Mouse (Mus musculus) ES-E14 (cell line): Measurements from ENCODE around the gene Map3k1. TPM values are rescaled to one million over a fixed set of nuclear protein-coding genes. Genes with fewer than 3 reads are reported as not detected.

ENCODE experiments used
- DNase-seq: peaks from one replicate; pipeline ENCODE4 v3.0.0-alpha.2; 2013; ENCODE audit warnings: low read depth, low spot score
- H3K27ac ChIP-seq: 2 replicates; pipeline ENCODE4 v1.5.1; 2012; ENCODE audit warnings: low read depth, mild to moderate bottlenecking, low read length, moderate library complexity, mixed read lengths; ENCODE audit not compliant: poor library complexity, insufficient read depth, severe bottlenecking
- H3K36me3 ChIP-seq: 2 replicates; pipeline ENCODE4 v1.6.1; 2012; ENCODE audit warnings: mild to moderate bottlenecking, low read length, moderate library complexity, mixed read lengths; ENCODE audit not compliant: control insufficient read depth, poor library complexity, insufficient read depth, severe bottlenecking
- H3K4me1 ChIP-seq, 2 experiments: fragments of 150-350 bp in 1 of 2; sonication (generic) in 1 of 2; 2 replicates each; pipeline ENCODE4 v1.6.1; 2012; ENCODE audit warnings: low read length in 2 of 2, mild to moderate bottlenecking in 1 of 2, mixed read lengths in 1 of 2; ENCODE audit not compliant: control insufficient read depth in 2 of 2, insufficient read depth in 2 of 2, poor library complexity in 1 of 2
- H3K4me3 ChIP-seq, 2 experiments: fragments of 150-350 bp in 1 of 2; sonication (generic) in 1 of 2; 2 replicates each; pipeline ENCODE4 v1.5.1; 2012; ENCODE audit warnings: low read length in 2 of 2, low read depth in 1 of 2, mild to moderate bottlenecking in 1 of 2, mixed read lengths in 1 of 2; ENCODE audit not compliant: insufficient read depth in 1 of 2, poor library complexity in 1 of 2, severe bottlenecking in 1 of 2
- H3K9ac ChIP-seq: 2 replicates; pipeline ENCODE4 v1.6.1; 2012; ENCODE audit warnings: low read depth, mild to moderate bottlenecking, low read length, mixed read lengths; ENCODE audit not compliant: poor library complexity, insufficient read depth, severe bottlenecking
- H3K9me3 ChIP-seq: fragments of 150-350 bp; sonication (generic); 2 replicates; pipeline ENCODE4 v1.6.1; 2012; ENCODE audit warnings: low read depth, mild to moderate bottlenecking, low read length; ENCODE audit not compliant: control insufficient read depth, insufficient read depth
- CHD2 ChIP-seq: IDR thresholded peaks from 2 replicates; pipeline ENCODE4 v1.6.1; 2014; ENCODE audit warnings: mild to moderate bottlenecking, low read depth, low read length, inconsistent platforms
- HCFC1 ChIP-seq: IDR thresholded peaks from 2 replicates; pipeline ENCODE4 v1.6.1; 2012; ENCODE audit warnings: low read length, inconsistent platforms, borderline replicate concordance; ENCODE audit not compliant: insufficient read depth
- MAFK ChIP-seq: IDR thresholded peaks from 2 replicates; pipeline ENCODE4 v1.6.1; 2014; ENCODE audit warnings: mild to moderate bottlenecking, low read depth, low read length, inconsistent platforms; ENCODE audit not compliant: insufficient read depth
- ZC3H11A ChIP-seq: IDR thresholded peaks from 2 replicates; pipeline ENCODE4 v1.6.1; 2012; ENCODE audit warnings: low read depth, mild to moderate bottlenecking, inconsistent platforms, low read length, borderline replicate concordance
- ZNF384 ChIP-seq: IDR thresholded peaks from 2 replicates; pipeline ENCODE4 v1.6.1; 2012; ENCODE audit warnings: low read depth, low read length, inconsistent platforms
- in situ Hi-C, 2 experiments: fragments of 600-800 bp; cut with MboI; formaldehyde crosslinking; loops; one replicate each; pipeline ENCODE4 v1.15.1; 2025; ENCODE audit warnings: low sequenced_read_pairs in 2 of 2, inconsistent platforms in 1 of 2; ENCODE audit not compliant: unreplicated experiment in 2 of 2
- total RNA-seq: library from RNA; depleted of rRNA; stranded (reverse); fragments of 300-350 nt; gene quantifications from 2 replicates; pipeline ENCODE4 v1.2.3, GENCODE M21; 2012; rRNA removed

Map3k1 gene
- 17.1 and 19.2 TPM in 2 replicates for total RNA-seq

DNA sequence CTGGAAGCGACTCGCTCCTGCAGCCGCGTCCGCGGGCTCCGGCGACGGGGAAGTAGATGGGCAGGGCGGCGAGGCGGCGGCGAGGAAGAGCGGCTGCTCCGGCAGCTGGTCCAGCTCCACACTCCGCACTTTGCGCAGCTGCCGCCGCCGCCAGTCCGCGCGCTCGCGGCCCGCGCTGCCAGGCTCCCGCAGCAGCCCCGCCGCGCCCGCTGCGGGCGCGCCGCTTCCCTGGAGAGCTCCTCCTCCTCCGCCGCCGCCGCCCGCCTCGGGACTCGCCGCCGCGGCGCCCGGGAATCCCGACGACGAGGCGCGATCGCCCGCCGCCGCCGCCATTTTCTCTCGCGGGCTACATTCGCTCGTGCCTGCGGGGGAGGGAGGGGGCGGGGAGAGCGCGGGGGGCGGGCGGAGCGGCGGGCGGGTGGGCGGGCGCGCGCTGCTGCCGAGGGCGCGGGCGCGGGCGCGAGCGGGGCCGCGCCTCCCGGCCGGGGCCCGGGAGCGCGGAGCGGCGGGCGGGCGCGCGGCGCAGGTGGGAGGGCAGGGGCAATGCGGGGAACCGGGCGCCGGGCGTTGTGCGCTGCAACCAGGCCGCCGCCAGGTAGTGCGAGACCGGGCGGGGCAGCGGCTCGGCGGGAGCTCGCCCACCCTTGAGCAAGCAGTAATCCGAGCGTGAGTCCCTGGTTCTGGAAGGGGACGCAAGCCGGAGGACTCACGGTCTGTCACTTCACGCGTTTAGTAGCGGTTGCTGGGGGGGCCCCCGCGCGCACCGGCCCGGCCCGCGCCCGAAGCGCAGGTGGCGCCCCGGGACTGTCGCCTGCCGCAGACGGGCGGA lies at the start of gene Map3k1:
TSS of gene Map3k1 (minus strand) at position 357 of the 829 bp plus-strand sequence.
- Histone ChIP-seq H3K4me1 (peaks cover 3 to 7% of the 10 kb centered on the region in 2 experiments), H3K4me3 (peak within 1 kb of the TSS; percentile 90 to 95), H3K36me3 (no peaks in the 10 kb centered on the region), H3K9me3 (no peaks in the 10 kb centered on the region), H3K9ac (peak within 1 kb of the TSS; percentile 89), H3K27ac (peak within 1 kb of the TSS; percentile 74)
- no peak for DNase-seq
- TF ChIP-seq MAFK = no peak
- no peak for TF ChIP-seq ZNF384
- no peak for TF ChIP-seq HCFC1
- no peak for TF ChIP-seq CHD2
- TF ChIP-seq ZC3H11A = no peak
- in situ Hi-C loops = no loop called here

DNA sequence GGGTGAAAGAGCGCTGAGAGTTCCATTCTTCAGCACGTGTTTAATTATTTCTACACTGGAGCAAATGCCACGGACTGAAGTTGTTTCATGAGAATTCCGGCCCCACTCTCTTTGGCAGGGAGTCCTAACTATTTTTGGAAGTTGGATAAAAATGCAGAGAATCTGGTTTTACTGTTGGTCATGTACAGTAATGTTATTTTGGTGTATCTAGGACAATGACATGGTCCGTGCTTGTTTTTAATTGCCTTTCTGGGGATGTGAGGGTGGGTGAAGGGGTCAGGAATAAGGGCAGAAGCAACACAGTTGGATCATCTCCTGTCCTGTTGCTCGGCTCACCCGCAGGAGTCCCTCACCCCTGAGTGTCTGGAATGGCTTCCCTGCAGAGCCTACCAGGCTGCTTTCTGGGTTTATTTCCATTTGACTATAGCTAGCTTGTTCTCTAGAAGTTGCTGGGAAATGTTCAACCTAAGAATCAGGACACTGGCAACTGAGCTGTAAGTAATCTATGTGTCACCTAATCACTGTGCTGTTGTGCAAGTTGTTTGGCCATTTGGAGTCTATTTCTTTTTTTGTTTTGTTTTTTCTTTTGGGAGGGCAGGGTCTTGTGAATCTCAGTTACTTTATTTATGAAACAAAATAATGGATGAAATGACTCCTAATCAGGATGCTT lies 48.1 kb upstream of the Map3k1 start:
- no peak for DNase-seq
- in situ Hi-C loops = no loop called here
- Histone ChIP-seq H3K4me3 (no peak overlapping the region), H3K36me3 (no peaks in the 10 kb centered on the region), H3K4me1 (no peaks in the 10 kb centered on the region), H3K9me3 (no peaks in the 10 kb centered on the region), H3K9ac (no peak overlapping the region), H3K27ac (no peak overlapping the region)
- no peak for TF ChIP-seq ZC3H11A
- TF ChIP-seq CHD2 = no peak
- no peak for TF ChIP-seq HCFC1

DNA sequence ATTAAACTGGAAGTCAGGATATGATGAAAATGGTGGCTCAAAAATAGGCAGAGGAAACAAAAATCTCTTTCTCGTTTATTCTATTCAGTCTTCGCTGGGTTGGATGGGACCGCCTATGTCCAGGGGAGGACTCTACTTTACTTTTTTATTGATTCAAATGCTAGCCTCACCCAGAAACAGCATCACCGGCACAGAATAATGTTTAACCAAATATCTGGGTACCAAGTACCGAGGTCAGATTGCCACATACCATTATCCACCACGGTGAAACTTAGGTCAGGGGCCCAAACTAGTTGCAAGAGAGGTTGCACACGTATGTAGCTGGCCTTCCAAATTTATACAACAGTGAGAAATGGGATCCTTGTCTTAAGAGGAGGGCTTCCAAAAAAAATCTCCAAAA lies 47.4 kb upstream of the Map3k1 start:
- Histone ChIP-seq H3K27ac (no peak overlapping the region), H3K4me1 (no peaks in the 10 kb centered on the region), H3K9ac (no peak overlapping the region), H3K36me3 (no peaks in the 10 kb centered on the region), H3K9me3 (no peaks in the 10 kb centered on the region), H3K4me3 (no peak overlapping the region)
- in situ Hi-C loops = no loop called here
- DNase-seq = no peak
- no peak for TF ChIP-seq MAFK
- no peak for TF ChIP-seq CHD2
- no peak for TF ChIP-seq HCFC1
- no peak for TF ChIP-seq ZC3H11A
- no peak for TF ChIP-seq ZNF384

DNA sequence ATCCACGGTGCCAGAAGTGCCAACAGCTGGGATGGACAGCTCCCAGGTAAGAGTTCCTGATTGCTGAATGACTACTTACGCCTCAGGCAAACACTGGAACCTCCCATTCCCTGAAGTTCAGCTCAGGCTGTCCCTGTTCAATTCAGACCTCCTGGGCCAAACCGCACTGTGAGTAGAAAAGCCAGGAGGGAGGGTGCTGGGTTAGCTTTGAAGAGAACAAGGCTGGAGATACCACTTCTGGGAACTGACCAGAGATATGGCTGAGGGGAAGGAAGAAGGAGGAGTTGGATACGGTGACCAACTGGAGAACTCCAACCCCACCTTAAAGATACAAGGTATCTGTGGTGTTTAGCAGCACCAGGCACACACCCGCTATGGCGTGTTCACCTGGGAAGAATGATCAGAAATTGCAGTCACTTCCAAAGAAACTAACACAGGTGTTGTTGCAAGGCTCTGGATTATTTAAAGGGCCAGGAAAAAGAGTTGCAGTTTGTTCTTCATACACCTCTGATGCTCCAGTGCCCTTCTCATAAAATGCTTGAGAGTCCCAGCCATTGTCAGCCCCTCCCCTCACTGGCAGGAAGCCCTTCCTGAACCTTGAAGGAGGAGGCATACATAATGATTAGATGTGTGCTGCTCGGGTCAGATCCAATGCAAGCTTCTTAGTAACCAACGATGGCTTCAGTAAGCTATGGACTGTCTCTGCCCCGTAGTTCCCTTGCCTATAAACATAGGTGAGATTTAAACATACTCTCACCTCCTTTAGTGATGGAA lies 43.8 kb upstream of the Map3k1 start:
- Histone ChIP-seq H3K4me3 (no peak overlapping the region), H3K4me1 (no peaks in the 10 kb centered on the region), H3K36me3 (no peaks in the 10 kb centered on the region), H3K9ac (no peak overlapping the region), H3K9me3 (no peaks in the 10 kb centered on the region), H3K27ac (no peak overlapping the region)
- no peak for DNase-seq
- in situ Hi-C loops = no loop called here
- TF ChIP-seq ZNF384 (no peak), CHD2 (no peak), HCFC1 (no peak), MAFK (no peak), ZC3H11A (no peak)
